Mouse (Mus musculus) C2C12 (cell line): ENCODE measurements around the gene 4921524J17Rik. TPM values are rescaled to one million over a fixed set of nuclear protein-coding genes. Genes with fewer than 3 reads are reported as not detected.

ENCODE experiments used
- H3K27me3 ChIP-seq: one replicate; pipeline ENCODE4 v1.6.1; 2011; ENCODE audit not compliant: control insufficient read depth, insufficient read depth, insufficient read length
- H3K36me3 ChIP-seq: one replicate; pipeline ENCODE4 v1.6.1; 2011; ENCODE audit not compliant: control insufficient read depth, insufficient read depth
- H3K4me3 ChIP-seq: one replicate; pipeline ENCODE4 v1.5.1; 2011; ENCODE audit warnings: mild to moderate bottlenecking, control low read depth; ENCODE audit not compliant: poor library complexity, insufficient read depth, severe bottlenecking
- H3K79me2 ChIP-seq: one replicate; pipeline ENCODE4 v1.6.1; 2011; ENCODE audit not compliant: control insufficient read depth, insufficient read depth
- H3K79me3 ChIP-seq: one replicate; pipeline ENCODE4 v1.6.1; 2011; ENCODE audit warnings: low read depth, control low read depth
- H3ac ChIP-seq: one replicate; pipeline ENCODE3; 2011; ENCODE audit warnings: low read depth; ENCODE audit not compliant: control insufficient read depth, insufficient read length
- CEBPB ChIP-seq: IDR thresholded peaks from one replicate; pipeline ENCODE4 v1.6.1; 2011; ENCODE audit warnings: low read depth, mild to moderate bottlenecking, control low read depth, moderate library complexity
- CTCF ChIP-seq: IDR thresholded peaks from one replicate; pipeline ENCODE4 v1.5.1; 2011; ENCODE audit not compliant: control insufficient read depth, insufficient read depth, insufficient read length
- FOSL1 ChIP-seq: IDR thresholded peaks from one replicate; pipeline ENCODE4 v1.8.0; 2011; ENCODE audit warnings: mild to moderate bottlenecking, low read length; ENCODE audit not compliant: poor library complexity, insufficient read depth, severe bottlenecking
- MAX ChIP-seq: IDR thresholded peaks from one replicate; pipeline ENCODE4 v1.6.1; 2011; ENCODE audit warnings: mild to moderate bottlenecking, control low read depth
- MYOD1 ChIP-seq: IDR thresholded peaks from one replicate; pipeline ENCODE4 v1.6.1; 2011; ENCODE audit warnings: low read depth; ENCODE audit not compliant: control insufficient read depth, insufficient read length
- MYOG ChIP-seq: IDR thresholded peaks from one replicate; pipeline ENCODE4 v1.6.1; 2011; ENCODE audit not compliant: control insufficient read depth, insufficient read length; ENCODE audit errors: extremely low read depth
- USF1 ChIP-seq: IDR thresholded peaks from one replicate; pipeline ENCODE4 v1.6.1; 2011; ENCODE audit warnings: low read depth, mild to moderate bottlenecking, control low read depth, moderate library complexity
- polyA plus RNA-seq: library from polyadenylated mRNA; unstranded; fragments of >200 nt; fragmentation: generic; extraction: Trizol; gene quantifications from one replicate; pipeline ENCODE4 v1.2.1, GENCODE M21; 2012; ENCODE audit warnings: missing spikeins

4921524J17Rik gene
- polyA plus RNA-seq, 1 experiment, result 5.3 TPM

DNA sequence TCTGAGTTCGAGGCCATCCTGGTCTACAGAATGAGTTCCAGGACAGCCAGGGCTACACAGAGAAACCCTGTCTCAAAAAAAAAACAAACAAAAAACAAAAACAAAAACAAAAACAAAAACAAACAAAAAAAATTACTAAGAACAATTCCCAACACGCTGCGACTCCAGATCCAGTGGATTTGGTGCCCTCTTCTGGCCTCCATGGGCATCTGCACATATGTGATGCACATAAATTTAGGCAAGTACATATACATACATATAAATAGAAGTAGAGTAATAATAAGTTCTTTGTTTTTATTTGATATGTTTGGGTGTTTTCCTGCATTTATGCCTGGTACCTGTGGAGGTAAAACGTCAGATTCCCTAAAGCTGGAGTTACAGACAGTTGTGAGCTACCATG is 34.1 kb downstream of the 4921524J17Rik start:
- Histone ChIP-seq H3K27me3 (no peaks in the 10 kb centered on the region), H3K79me3 (no peaks in the 10 kb centered on the region), H3ac (no peak overlapping the region), H3K4me3 (no peak overlapping the region), H3K79me2 (no peaks in the 10 kb centered on the region), H3K36me3 (no peaks in the 10 kb centered on the region)
- no peak for TF ChIP-seq USF1
- no peak for TF ChIP-seq MYOG

DNA sequence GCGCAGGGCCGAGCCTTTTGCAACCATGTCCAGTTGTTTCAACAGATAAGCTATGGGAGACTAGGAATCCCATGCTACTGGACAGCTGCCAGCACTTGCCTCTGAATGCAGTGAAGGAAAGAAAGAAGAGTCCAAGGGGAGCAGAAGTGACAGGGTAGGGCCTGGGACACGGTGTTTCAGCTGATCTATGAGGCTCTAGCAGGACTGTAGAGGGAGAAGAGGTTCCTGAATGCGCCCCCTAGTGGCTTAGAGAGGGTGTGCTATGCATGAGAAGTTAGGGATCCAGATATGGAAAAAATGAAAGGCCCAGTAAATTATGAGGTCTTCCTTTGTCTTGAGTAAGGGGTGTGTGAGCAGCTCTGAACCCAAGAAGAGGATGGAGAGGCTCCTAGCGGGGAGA is 35.1 kb downstream of the 4921524J17Rik start:
- TF ChIP-seq CTCF, result peak; percentile 14
- no peak for TF ChIP-seq CEBPB
- Histone ChIP-seq H3K36me3 (no peaks in the 10 kb centered on the region), H3ac (no peak overlapping the region), H3K79me2 (no peaks in the 10 kb centered on the region), H3K4me3 (no peak overlapping the region), H3K27me3 (no peaks in the 10 kb centered on the region), H3K79me3 (no peaks in the 10 kb centered on the region)

DNA sequence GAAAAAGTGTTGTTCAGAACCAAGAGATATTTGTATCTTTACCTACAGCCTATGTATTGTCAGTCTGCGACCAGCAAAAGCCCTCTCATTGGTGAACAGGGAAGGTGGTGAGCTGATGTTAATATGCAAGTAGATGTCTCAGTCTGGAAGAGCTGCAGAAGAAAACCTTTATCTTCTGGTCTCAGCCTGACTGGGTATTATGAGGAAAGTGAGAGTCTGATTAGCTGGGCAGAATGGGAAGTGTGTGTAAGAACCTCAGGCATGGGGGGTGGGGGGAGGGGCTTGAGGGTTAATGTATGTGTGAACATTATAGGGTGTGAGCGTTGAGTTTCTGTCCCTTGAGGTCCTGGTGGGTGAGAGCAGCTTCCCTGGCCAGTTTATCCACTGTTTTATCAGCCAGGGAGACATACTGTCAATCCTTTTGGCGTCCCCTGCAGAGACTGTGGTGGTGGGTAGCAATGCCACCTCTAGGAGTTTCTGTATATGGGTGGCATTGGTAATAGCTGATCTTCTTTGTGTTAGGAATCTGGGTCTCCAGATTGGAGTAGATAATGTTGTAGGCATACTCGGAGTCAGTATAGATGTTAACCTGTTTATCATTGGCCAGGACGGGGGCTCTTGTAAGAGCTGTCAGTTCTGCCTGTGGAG is 36.1 kb downstream of the 4921524J17Rik start:
- Histone ChIP-seq H3K36me3 (no peaks in the 10 kb centered on the region), H3K4me3 (no peak overlapping the region), H3K79me2 (no peaks in the 10 kb centered on the region), H3K27me3 (no peaks in the 10 kb centered on the region), H3ac (no peak overlapping the region), H3K79me3 (no peaks in the 10 kb centered on the region)
- TF ChIP-seq CEBPB (no peak), MAX (no peak), MYOD1 (no peak), MYOG (no peak), USF1 (no peak), FOSL1 (no peak), CTCF (no peak)

DNA sequence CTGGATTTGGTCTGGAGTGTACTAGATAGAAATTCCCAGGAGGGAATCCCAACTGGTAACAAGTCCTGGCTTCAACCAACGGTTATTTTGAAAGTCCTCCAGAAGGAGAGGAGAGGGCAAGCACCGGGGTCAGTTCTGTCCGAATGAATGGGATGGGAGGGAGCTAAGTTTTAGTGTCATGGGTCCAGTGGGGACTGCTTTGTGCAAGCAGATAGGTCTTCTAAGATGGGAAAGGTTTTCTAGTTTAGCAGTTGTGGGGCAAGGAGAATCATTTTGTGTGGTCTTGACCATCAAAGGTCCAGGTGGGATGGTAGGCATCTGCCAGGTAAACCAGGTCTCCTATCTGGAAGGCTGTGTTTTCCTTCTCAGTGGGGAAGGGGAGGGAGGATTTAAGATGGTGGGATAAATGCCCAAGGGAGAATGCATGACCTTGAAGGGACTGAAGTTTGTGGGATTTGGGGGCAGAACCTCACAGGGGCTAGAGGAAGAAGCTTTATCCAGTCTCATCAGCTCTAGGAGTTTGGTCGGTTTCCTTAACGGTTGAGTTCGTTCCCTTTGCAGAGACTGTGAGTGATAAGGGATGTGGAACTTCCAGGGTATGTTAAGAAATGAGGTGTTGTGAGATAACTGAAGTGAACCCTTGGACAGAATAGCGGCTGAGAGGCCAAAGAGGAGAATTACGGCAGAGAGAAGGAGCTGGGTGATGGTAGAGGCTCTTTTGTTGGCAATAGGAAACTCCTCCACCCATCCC is 36.8 kb downstream of the 4921524J17Rik start:
- H3ac ChIP-seq, result no peak overlapping the region
- no peak for TF ChIP-seq USF1
- no peak for TF ChIP-seq CEBPB
- TF ChIP-seq FOSL1, result no peak
- no peaks in the 10 kb centered on the region for H3K79me2 ChIP-seq
- no peak overlapping the region for H3K4me3 ChIP-seq
- no peaks in the 10 kb centered on the region for H3K79me3 ChIP-seq
- H3K36me3 ChIP-seq, result no peaks in the 10 kb centered on the region
- H3K27me3 ChIP-seq, result no peaks in the 10 kb centered on the region

DNA sequence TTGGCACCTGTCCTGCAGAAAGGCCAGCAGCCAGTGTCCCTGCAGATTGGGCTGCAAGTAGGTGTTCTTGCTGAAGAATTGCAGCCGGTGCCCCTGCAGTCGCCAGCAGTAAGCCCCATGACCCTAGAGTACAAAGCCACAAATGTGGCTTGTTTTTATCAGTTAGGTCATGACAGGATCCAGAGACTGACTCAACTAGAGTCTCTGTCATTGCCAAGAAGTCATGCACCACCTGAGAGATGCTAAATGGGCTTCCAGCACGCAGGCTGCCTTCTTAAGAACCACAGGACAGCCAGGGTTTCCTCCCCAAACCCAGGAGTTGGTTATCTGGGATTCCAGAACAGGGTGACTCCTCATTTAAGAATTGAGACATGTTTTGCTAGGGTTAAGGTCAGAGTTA is 37.6 kb downstream of the 4921524J17Rik start:
- Histone ChIP-seq H3K36me3 (no peaks in the 10 kb centered on the region), H3K27me3 (no peaks in the 10 kb centered on the region), H3K4me3 (no peak overlapping the region), H3ac (no peak overlapping the region), H3K79me3 (no peaks in the 10 kb centered on the region), H3K79me2 (no peaks in the 10 kb centered on the region)
- TF ChIP-seq CTCF, result no peak
- TF ChIP-seq CEBPB, result no peak
- no peak for TF ChIP-seq MYOD1
- no peak for TF ChIP-seq FOSL1
- TF ChIP-seq MAX, result no peak
- no peak for TF ChIP-seq USF1
- no peak for TF ChIP-seq MYOG

DNA sequence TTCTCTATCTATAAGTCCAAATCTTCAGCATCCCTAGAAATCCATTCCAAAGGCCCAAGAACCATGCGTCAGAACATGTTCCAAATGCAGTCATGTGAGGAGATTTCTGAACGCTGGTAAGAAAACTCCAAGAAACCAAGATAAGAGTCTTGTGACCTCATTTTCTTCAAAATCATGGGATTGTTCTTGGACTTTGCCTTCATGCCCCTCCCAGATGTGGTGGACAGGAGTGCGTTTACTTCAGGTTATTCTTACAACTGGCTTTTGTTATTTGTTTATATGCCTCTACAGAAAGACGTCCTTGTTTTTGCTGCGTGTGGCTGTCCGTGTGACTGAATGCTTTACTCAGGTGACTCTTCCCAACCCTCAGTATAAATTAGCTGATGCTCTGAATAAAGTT is 39.4 kb downstream of the 4921524J17Rik start:
- Histone ChIP-seq H3K27me3 (no peaks in the 10 kb centered on the region), H3K4me3 (no peak overlapping the region), H3K79me3 (no peaks in the 10 kb centered on the region), H3K79me2 (no peaks in the 10 kb centered on the region), H3K36me3 (no peaks in the 10 kb centered on the region), H3ac (no peak overlapping the region)
- TF ChIP-seq CEBPB (no peak), MAX (no peak), MYOD1 (no peak), USF1 (no peak), CTCF (no peak), FOSL1 (no peak), MYOG (no peak)
